In genomic region chr11:108087105-108087700, GRCm38 (mm10) we compare ENCODE assay signal across 3 mouse cellular contexts.
A peak's percentile ranks its signal among the peaks of the same experiment; 100 is the strongest.
DNase-seq lines count a peak whose midpoint lies in the region; TF ChIP-seq lines count a peak whose summit lies in the region.
"Not testable (repeated sequence)": the region's sequence is repeated elsewhere in the genome, so short reads cannot be mapped to it uniquely, and the experiment has no call there.

No protein-coding gene starts in this region.

- not testable (repeated sequence) for TF ChIP-seq POLR2A in MEL (IDR thresholded peaks at IDR 0.05; ENCODE audit: control insufficient read depth in 1 of 2, insufficient read depth in 1 of 2, low read depth in 1 of 2, low read length in 2 of 2, poor library complexity in 1 of 2)

- H3K27me3 ChIP-seq in MEL (ENCODE audit: control insufficient read depth in 1 of 2, insufficient read depth in 2 of 2, low read length in 2 of 2): not testable (repeated sequence)

- not testable (repeated sequence) for H3K79me2 ChIP-seq in MEL (ENCODE audit: control insufficient read depth, insufficient read depth, low read length, poor library complexity)

- H3K9me3 ChIP-seq in MEL (replicated peaks; ENCODE audit: insufficient read depth, low read length): not testable (repeated sequence)

- DNase-seq in MEL (ENCODE audit: low read depth, low spot score) (peak; percentile 65), MEL-GATA-1-ER (ENCODE audit: extremely low read depth, low read depth) (peak; percentile 59)
- peak; percentile 17 for DNase-seq in heart, adult 11 months

- TF ChIP-seq RAD21 in MEL (IDR thresholded peaks at IDR 0.05; ENCODE audit: low read depth, low read length): not testable (repeated sequence)

- not testable (repeated sequence) for TF ChIP-seq CTCF in MEL (IDR thresholded peaks at IDR 0.05 in 2 of 3, conservative IDR thresholded peaks at IDR 0.05 in 1 of 3; ENCODE audit: control insufficient read depth in 1 of 3, insufficient read depth in 1 of 3, low read depth in 2 of 3, low read length in 3 of 3, poor library complexity in 1 of 3, severe bottlenecking in 1 of 3)

- H3K4me3 ChIP-seq in MEL (ENCODE audit: control insufficient read depth in 1 of 2, insufficient read depth in 1 of 2, low read depth in 2 of 2, low read length in 2 of 2): not testable (repeated sequence)

- TF ChIP-seq EP300 in MEL (IDR thresholded peaks at IDR 0.05; ENCODE audit: low read depth in 1 of 2, low read length in 2 of 2): peak; percentile 56 to 65

- peaks cover 0 to 32% of the 10 kb centered on the region in 2 experiments; a peak in 2 of 4 replicates for H3K36me3 ChIP-seq in MEL (ENCODE audit: control insufficient read depth in 1 of 2, insufficient read depth in 2 of 2, low read length in 2 of 2)

- H3K9ac ChIP-seq in MEL (ENCODE audit: control insufficient read depth, low read depth, low read length, poor library complexity, severe bottlenecking): not testable (repeated sequence)

- H3K27ac ChIP-seq in MEL (ENCODE audit: control insufficient read depth, low read depth, low read length): peak overlapping the region; percentile 67

- peaks cover 17 to 37% of the 10 kb centered on the region in 2 experiments for H3K4me1 ChIP-seq in MEL (ENCODE audit: control insufficient read depth in 1 of 2, insufficient read depth in 2 of 2, low read length in 2 of 2)

TF ChIP-seq in MEL, 35 proteins besides CTCF, POLR2A, EP300 and RAD21:
- TF ChIP-seq SIN3A (IDR thresholded peaks at IDR 0.05; ENCODE audit: low read length) (0 out of 2 replicates have a peak, but pooled peaks have one; percentile 14), TCF12 (IDR thresholded peaks at IDR 0.05; ENCODE audit: low read depth, low read length) (peak; percentile 74), ETS1 (IDR thresholded peaks at IDR 0.05; ENCODE audit: low read depth, low read length) (0 out of 2 replicates have a peak, but pooled peaks have one; percentile 45), TAL1 (IDR thresholded peaks at IDR 0.05; ENCODE audit: low read length) (peak; percentile 44; the same call in 1 of the 2 replicates), GATA1 (IDR thresholded peaks at IDR 0.05; ENCODE audit: low read depth, low read length) (peak; percentile 61)
